Mouse (Mus musculus) erythroblast, embryonic 14.5 days (primary cell): ENCODE measurements around the gene H2-M9. TPM values are rescaled to one million over a fixed set of nuclear protein-coding genes. Genes with fewer than 3 reads are reported as not detected.

Experiments used
- H3K27me3 ChIP-seq: 2 replicates; pipeline ENCODE4 v1.6.1; 2012; ENCODE audit warnings: inconsistent platforms; ENCODE audit not compliant: control insufficient read depth
- H3K36me3 ChIP-seq: 2 replicates; pipeline ENCODE4 v1.6.1; 2012; ENCODE audit warnings: mild to moderate bottlenecking, inconsistent platforms; ENCODE audit not compliant: control insufficient read depth
- H3K4me1 ChIP-seq: 2 replicates; pipeline ENCODE4 v1.6.1; 2012; ENCODE audit warnings: inconsistent platforms; ENCODE audit not compliant: control insufficient read depth
- H3K4me3 ChIP-seq: replicated peaks from 2 replicates; pipeline ENCODE3; 2012; ENCODE audit warnings: moderate library complexity, mild to moderate bottlenecking, inconsistent platforms
- H3K9me3 ChIP-seq: 2 replicates; pipeline ENCODE4 v1.6.1; 2012; ENCODE audit warnings: low read length, inconsistent platforms, mixed read lengths; ENCODE audit not compliant: control insufficient read depth
- GATA1 ChIP-seq: IDR thresholded peaks from 2 replicates; pipeline ENCODE4 v1.6.1; 2012; ENCODE audit warnings: low read length, inconsistent platforms, mixed read lengths
- TAL1 ChIP-seq: IDR thresholded peaks from 3 replicates; pipeline ENCODE4 v1.6.1; 2012; ENCODE audit warnings: low read length, inconsistent platforms, mixed read lengths
- polyA plus RNA-seq: library from polyadenylated mRNA; stranded (reverse); fragments of >175 nt; gene quantifications from 2 replicates; pipeline ENCODE4 v1.2.3, GENCODE M21; 2012

The H2-M9 gene
- polyA plus RNA-seq: not detected in 2 replicates

GRCm38 (mm10) chr17:36642566-36642965 is at the start of gene H2-M9:
TSS of gene H2-M9 (minus strand) at chr17:36642666.
- Histone ChIP-seq H3K4me1 (no peaks in the 10 kb centered on the region), H3K36me3 (no peaks in the 10 kb centered on the region), H3K4me3 (no peak within 1 kb of the TSS), H3K9me3 (no peaks in the 10 kb centered on the region), H3K27me3 (no peaks in the 10 kb centered on the region)
- no peak for TF ChIP-seq GATA1
- no peak for TF ChIP-seq TAL1

- Histone ChIP-seq H3K4me3 (no peak within 1 kb of the TSS), H3K36me3 (no peaks in the 10 kb centered on the region), H3K4me1 (no peaks in the 10 kb centered on the region), H3K27me3 (no peaks in the 10 kb centered on the region), H3K9me3 (no peaks in the 10 kb centered on the region; the same call in 1 of the 2 replicates)
- TF ChIP-seq TAL1: no peak
- no peak for TF ChIP-seq GATA1
Measured at GRCm38 (mm10) chr17:36672119-36672518, 29.7 kb upstream of the H2-M9 start, which contains the start of gene H2-M1. TSS of gene H2-M1 (minus strand) at chr17:36672219.

Other genes starting within 250 kb of the H2-M9 start
- not detected in 2 replicates for gene H2-M10.4, start 180.3 kb downstream of the H2-M9 start, polyA plus RNA-seq
- not detected in 2 replicates for gene H2-M11, start 95.6 kb downstream of the H2-M9 start, polyA plus RNA-seq
- not detected in 2 replicates for gene H2-M1, start 29.6 kb upstream of the H2-M9 start, polyA plus RNA-seq
- not detected in 2 replicates for gene H2-M10.5, start 130.2 kb upstream of the H2-M9 start, polyA plus RNA-seq
- not detected in 2 replicates for gene H2-M10.6, start 169.5 kb upstream of the H2-M9 start, polyA plus RNA-seq
- 2.5 and 2.7 TPM in 2 replicates for gene Trim26, start 194.5 kb upstream of the H2-M9 start, polyA plus RNA-seq
- 0.08 TPM in 2 replicates for gene Trim15, start 224.5 kb upstream of the H2-M9 start, polyA plus RNA-seq
- 33.1 and 48.3 TPM in 2 replicates for gene Trim10, start 226.9 kb upstream of the H2-M9 start, polyA plus RNA-seq
- gene Trim40, start 247.5 kb upstream of the H2-M9 start, polyA plus RNA-seq: not detected in 2 replicates